Mouse (Mus musculus) embryonic fibroblast, embryonic 13.5 days (primary cell): Measurements from ENCODE around the gene Sorbs2.

ENCODE experiments used
- CTCF ChIP-seq: IDR thresholded peaks from 2 replicates; pipeline ENCODE4 v1.5.1; 2011; ENCODE audit warnings: mild to moderate bottlenecking, control low read depth, low read length, moderate library complexity, borderline replicate concordance; ENCODE audit not compliant: insufficient read depth
- POLR2A ChIP-seq: IDR thresholded peaks from 2 replicates; pipeline ENCODE4 v1.6.1; 2011; ENCODE audit warnings: low read depth, mild to moderate bottlenecking, control low read depth, low read length, moderate library complexity

DNA sequence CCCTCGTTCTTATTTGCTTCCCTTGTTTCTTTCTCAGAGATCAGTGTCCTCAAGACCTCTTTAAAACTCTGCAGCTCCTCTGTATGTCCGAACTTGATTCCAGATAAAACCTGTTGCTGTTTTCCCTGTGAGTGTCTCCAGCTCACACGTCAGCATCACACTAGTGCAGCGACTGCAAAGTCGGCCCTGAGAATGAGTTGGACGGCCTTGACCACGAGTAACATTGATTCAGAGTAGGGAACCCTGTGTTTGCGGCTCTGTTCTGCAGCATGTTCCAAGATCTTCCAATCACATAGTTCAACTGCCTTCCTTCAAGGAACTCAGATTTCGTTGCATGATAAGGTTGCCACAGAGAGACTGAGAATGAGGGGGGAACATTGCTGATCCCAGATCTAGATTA lies 268.8 kb downstream of the Sorbs2 start:
- TF ChIP-seq POLR2A (no peak), CTCF (no peak)
